Mouse (Mus musculus): Measurements from ENCODE around the gene Kmt5b. TPM values are rescaled to one million over a fixed set of nuclear protein-coding genes. Genes with fewer than 3 reads are reported as not detected.

The Kmt5b gene
- 119 to 126 TPM (median 122 TPM) in 4 replicates for total RNA-seq (2023)

GRCm38 (mm10) chr19:3767276-3767780 lies at the start of gene Kmt5b:
Kmt5b (plus strand) TSS chr19:3767421.

GRCm38 (mm10) chr19:3851502-3851962 lies 84.3 kb downstream of the Kmt5b start, which contains the start of gene Chka:
Chka (plus strand) TSS chr19:3851773.

Other genes with a start within 250 kb of the Kmt5b start
- gene Ppp6r3, start 191.7 kb upstream of the Kmt5b start, total RNA-seq (2023), result 142 to 162 TPM (median 145 TPM) in 4 replicates
- 0.51 to 1.1 TPM (median 0.92 TPM) in 4 replicates for gene Lrp5, start 80.9 kb upstream of the Kmt5b start, total RNA-seq (2023)
- 5.7 to 11.1 TPM (median 8.6 TPM) in 4 replicates for gene 1810055G02Rik, start 59.1 kb upstream of the Kmt5b start, total RNA-seq (2023)
- 65.0 to 81.7 TPM (median 68.1 TPM) in 4 replicates for gene Chka, start 84.4 kb downstream of the Kmt5b start, total RNA-seq (2023)
- 141 to 154 TPM (median 146 TPM) in 4 replicates for gene Tcirg1, start 139.7 kb downstream of the Kmt5b start, total RNA-seq (2023)
- 73.8 to 87.1 TPM (median 81.3 TPM) in 4 replicates for gene Ndufs8, start 145.4 kb downstream of the Kmt5b start, total RNA-seq (2023)
- 7.6 to 9.4 TPM (median 8.4 TPM) in 4 replicates for gene Aldh3b1, start 162.4 kb downstream of the Kmt5b start, total RNA-seq (2023)
- 533 to 593 TPM (median 563 TPM) in 4 replicates for gene Unc93b1, start 167.8 kb downstream of the Kmt5b start, total RNA-seq (2023)
- 0.15 TPM in 1 of 4 replicates, not detected in the others for gene Aldh3b3, start 191.2 kb downstream of the Kmt5b start, total RNA-seq (2023)
- 0.26 to 0.36 TPM in 2 of 4 replicates, not detected in the others for gene Aldh3b2, start 204.9 kb downstream of the Kmt5b start, total RNA-seq (2023)
- gene Acy3, start 219.1 kb downstream of the Kmt5b start, total RNA-seq (2023), result not detected in 4 replicates
- not detected in 4 replicates for gene Tbx10, start 225.3 kb downstream of the Kmt5b start, total RNA-seq (2023)
- 16.1 to 21.0 TPM (median 19.8 TPM) in 4 replicates for gene Nudt8, start 233.2 kb downstream of the Kmt5b start, total RNA-seq (2023)
- gene Gm49405, start 233.2 kb downstream of the Kmt5b start, total RNA-seq (2023), result 3.1 to 6.8 TPM (median 4.0 TPM) in 4 replicates
- gene Doc2g, start 235.9 kb downstream of the Kmt5b start, total RNA-seq (2023), result 7.1 to 12.1 TPM (median 10.4 TPM) in 4 replicates
- 73.3 to 94.8 TPM (median 89.7 TPM) in 4 replicates for gene Ndufv1, start 245.4 kb downstream of the Kmt5b start, total RNA-seq (2023)